Mouse (Mus musculus) urinary bladder, adult 2 months (tissue): ENCODE measurements around the gene Slit3. TPM values are rescaled to one million over a fixed set of nuclear protein-coding genes. Genes with fewer than 3 reads are reported as not detected.

Source experiments
- DNase-seq: peaks from one replicate; pipeline ENCODE4 v3.0.0; 2022; ENCODE audit warnings: low spot score
- polyA plus RNA-seq: library from polyadenylated mRNA; depleted of rRNA; stranded (reverse); fragments of >200 nt; gene quantifications from 2 replicates; pipeline ENCODE4 v1.2.3, GENCODE M21; 2012

The Slit3 gene
- polyA plus RNA-seq, 1 experiment, result 36.3 TPM

- no peak for DNase-seq
Observed at GRCm38 (mm10) chr11:35305910-35306309, 184.9 kb downstream of the Slit3 start.

GRCm38 (mm10) chr11:35306922-35307321 is 185.9 kb downstream of the Slit3 start:
- no peak for DNase-seq

- no peak for DNase-seq
Observed at GRCm38 (mm10) chr11:35307992-35308391, 187.0 kb downstream of the Slit3 start.

GRCm38 (mm10) chr11:35315449-35316028 is 194.5 kb downstream of the Slit3 start:
- no peak for DNase-seq

GRCm38 (mm10) chr11:35317221-35317620 is 196.2 kb downstream of the Slit3 start:
- no peak for DNase-seq

GRCm38 (mm10) chr11:35317775-35318432 is 196.9 kb downstream of the Slit3 start:
- no peak for DNase-seq

- no peak for DNase-seq
Observed at GRCm38 (mm10) chr11:35318433-35319020, 197.5 kb downstream of the Slit3 start.

- no peak for DNase-seq
Observed at GRCm38 (mm10) chr11:35320518-35320917, 199.5 kb downstream of the Slit3 start.

- no peak for DNase-seq
Observed at GRCm38 (mm10) chr11:35324397-35324796, 203.4 kb downstream of the Slit3 start.

GRCm38 (mm10) chr11:35325131-35325995 is 204.3 kb downstream of the Slit3 start:
- DNase-seq, result no peak

GRCm38 (mm10) chr11:35326346-35326745 is 205.3 kb downstream of the Slit3 start:
- DNase-seq, result no peak

- DNase-seq, result no peak
Observed at GRCm38 (mm10) chr11:35327899-35328298, 206.9 kb downstream of the Slit3 start.

GRCm38 (mm10) chr11:35331476-35331875 is 210.5 kb downstream of the Slit3 start:
- no peak for DNase-seq

GRCm38 (mm10) chr11:35336558-35336957 is 215.5 kb downstream of the Slit3 start:
- DNase-seq, result no peak

- DNase-seq, result no peak
Observed at GRCm38 (mm10) chr11:35337493-35337892, 216.5 kb downstream of the Slit3 start.

GRCm38 (mm10) chr11:35337927-35338819 is 217.1 kb downstream of the Slit3 start:
- no peak for DNase-seq

- DNase-seq, result no peak
Observed at GRCm38 (mm10) chr11:35340752-35341151, 219.7 kb downstream of the Slit3 start.

- DNase-seq, result no peak
Observed at GRCm38 (mm10) chr11:35342486-35342885, 221.5 kb downstream of the Slit3 start.

- no peak for DNase-seq
Observed at GRCm38 (mm10) chr11:35345696-35346480, 224.9 kb downstream of the Slit3 start.

GRCm38 (mm10) chr11:35348099-35348498 is 227.1 kb downstream of the Slit3 start:
- no peak for DNase-seq
